Mouse (Mus musculus): Measurements from ENCODE around the gene Ctr9.

Gene Ctr9

DNA sequence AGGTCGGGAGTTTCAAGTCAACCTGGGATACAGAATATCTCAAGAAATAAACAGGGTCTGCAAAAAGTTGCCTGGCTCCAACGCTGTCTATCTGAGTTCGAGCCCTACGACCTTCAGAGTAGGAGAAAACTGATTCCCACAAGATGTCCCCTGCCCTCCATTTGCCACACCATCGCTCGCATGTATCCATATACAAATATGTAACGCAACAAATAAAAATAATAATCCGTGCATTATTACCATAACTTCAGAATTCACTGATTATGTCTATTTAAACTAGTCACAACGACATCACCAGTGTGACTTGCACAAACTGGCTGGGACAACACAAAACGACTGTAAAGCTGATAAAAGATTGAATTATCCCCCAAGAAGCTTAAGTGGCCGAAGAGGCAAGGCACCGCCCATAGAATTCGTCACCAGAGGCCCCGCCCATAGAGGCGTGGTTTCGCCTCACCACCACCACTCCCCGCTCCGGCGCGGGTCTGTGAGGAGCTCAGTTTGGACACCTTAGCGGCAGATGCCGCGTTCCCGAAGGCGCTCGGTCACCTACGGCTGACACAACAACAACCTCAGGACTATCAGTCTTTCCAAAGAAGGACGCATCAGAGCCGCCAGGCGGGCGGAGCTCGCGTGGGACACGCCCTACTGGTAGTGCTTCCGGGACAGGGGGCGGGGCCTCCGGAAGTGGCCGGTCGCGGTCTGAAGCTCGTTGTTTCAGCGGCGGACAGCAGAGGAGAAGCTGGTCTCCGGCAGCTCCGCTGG is at the start of gene Ctr9:
Gene Ctr9 (plus strand): TSS at position 671 of the 765 bp plus-strand sequence.
- DNase-seq: peak; percentile 93

DNA sequence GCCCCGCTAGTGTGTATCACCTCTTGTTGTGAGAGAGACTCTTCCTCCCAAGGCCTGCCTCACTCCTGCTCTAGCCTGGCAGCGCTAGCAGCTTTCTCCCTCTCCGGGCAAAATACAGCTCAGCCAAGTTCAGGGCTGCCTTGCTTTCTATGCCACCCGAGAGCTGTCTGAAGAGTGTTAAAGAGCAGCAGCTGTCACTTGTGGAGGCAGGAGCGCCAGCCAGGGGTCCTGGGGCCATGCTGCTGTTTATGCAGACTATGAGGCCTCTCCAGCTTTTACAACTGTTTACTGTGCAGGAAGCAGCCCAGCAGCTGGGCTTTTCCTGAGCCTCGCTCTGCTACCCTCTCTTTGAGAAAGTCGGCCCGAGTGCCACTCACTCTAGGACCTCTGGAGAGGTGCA is 47.7 kb upstream of the Ctr9 start:
- no peak for DNase-seq

DNA sequence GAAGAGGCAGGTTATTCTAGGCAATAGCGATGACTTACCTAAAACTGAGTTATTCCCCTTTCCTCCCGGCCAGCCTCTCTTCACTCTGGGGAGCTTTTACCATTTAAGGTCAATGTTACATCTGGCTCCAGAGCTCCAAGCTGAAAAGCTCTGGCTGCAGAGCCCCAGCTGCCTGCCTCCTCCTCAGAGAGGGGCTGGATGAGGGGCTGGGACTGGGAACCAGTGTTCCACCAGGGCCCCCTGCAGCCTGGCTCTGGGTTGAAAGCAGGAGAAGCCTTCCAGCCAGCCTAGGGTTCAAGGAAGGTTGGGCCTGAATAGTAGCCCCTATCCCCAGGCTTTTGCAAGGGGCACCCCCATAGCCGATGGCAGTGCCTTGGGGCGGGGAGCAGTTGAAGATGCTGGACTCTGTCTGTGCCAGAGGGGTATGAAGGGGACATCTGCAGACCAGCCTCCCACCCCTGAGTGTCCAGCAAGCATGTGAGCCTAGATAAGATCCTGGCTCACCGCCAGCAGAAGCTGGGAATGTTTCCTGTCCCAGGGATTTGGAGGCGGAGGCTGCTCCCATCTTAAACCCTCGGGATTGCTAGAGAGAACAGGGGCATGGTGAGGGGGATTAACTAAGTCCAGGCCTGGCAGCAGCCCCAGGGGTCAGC is 46.6 kb upstream of the Ctr9 start, which contains the start of gene Mrvi1:
Gene Mrvi1 (minus strand): TSS at position 409 of the 653 bp plus-strand sequence.
- no peak for DNase-seq

DNA sequence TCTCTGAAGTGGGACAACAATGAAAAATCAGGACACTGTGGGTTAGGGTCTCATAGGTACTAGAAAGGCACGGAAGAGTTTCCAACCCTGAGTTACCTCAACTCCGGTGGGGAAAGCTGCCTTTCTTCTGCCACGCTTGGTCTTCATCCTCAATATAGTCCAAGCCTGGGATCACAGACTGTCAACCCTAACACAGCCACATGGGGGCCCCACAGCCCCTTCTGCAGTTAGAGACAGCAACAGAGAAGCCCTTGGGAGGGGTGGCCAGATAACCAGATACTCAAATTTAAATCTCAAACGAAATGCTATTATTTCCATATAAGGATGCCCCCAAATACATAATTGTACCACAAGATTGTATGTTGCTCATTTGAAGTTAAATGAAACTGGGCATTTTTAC is 46.0 kb upstream of the Ctr9 start:
- no peak for DNase-seq

DNA sequence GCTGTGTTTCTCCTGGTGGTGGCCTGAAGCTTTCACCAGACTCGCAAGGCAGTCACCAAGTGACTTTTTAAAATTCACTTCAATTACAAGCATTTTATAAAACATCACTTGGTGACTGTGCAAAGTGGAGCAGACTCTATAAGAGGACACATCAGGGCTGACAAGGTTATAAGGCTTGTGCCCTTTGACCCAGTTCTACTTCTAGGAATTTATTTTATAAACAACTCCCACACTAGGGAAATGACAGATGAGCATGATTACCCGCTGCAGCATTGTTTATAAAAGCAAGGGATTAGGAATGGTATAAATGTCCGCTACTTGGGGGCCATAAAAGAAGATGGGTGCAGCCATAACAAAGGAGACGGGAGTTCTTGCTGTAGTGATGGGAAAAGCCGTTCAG is 45.1 kb upstream of the Ctr9 start:
- no peak for DNase-seq

DNA sequence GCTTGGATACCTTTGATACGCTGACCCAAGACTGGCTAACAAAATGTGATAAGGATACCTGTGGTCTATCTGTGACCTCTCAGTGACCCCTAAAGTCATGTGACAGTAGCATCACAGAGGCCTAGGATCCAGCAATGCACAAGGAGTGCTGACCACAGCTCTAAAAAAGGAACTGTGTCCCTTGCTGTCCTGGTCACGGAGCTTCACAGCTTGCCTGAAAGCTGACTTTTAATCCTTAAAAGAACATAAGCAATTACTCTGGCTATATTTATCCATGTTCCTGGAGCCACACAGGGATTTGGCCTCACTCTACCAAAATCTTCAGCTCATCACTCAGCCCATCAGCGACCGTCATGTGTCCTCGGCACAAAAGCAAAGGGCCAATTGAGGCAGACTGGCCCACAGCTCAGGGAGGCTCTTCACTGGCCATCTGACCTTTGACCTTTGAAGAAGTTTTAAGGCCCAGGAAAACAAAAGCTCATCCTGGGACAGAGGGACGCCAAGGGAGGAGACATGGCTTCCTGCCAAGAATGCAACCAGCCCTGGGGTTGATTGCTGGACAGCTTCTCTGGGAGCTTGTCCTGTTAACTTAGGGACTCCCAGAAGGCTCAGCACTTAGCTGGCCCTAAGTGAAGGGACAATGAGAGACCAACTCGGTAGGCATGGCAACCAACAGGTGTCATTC is 43.0 kb upstream of the Ctr9 start:
- no peak for DNase-seq

DNA sequence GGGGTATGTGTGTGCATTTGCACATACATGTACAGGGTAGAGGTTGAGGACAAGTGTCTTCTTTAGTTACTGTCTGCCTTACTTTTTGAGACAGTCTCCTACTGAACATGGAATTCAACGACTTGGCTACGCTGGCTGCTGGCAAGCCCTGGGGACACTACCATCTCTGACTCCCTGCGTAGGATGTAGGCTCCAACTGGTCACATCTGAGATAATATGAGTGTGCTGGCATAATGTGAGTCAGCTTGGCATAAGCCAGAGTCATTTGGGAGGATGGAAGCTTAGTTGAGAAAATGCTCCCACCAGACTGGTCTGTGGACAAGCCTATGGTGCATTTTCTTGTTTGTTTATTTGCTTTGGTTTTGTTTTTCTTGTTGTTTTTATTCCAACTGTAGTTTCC is 40.7 kb upstream of the Ctr9 start:
- DNase-seq: no peak

DNA sequence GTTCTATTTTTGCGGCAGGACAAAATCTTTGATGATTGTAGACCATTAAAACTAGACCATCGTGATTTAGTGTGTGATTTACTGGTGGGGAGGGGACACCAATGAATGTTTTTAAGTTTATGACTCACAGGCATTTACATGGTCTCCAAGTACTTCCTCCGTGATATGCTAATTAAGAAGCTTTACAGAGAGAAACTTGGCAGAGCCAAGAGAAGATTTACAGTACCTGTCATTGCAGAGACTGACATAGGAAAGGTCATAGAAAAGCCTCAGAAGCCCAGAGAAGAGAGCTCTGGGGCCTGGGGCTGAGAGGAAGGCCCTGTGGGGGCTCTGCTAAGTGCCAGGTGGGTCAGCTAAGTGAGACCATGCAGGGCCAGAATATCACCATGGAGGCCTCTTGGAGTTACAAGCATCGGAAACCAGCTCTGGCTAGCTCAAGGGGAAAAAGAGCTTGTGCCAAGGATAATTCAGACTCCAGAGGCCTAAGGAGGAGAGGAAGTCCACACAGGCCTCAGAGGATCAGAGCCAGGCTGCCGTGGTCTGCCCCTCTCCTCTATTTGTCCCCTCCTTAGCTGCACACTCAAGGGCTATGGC is 39.4 kb upstream of the Ctr9 start:
- no peak for DNase-seq

DNA sequence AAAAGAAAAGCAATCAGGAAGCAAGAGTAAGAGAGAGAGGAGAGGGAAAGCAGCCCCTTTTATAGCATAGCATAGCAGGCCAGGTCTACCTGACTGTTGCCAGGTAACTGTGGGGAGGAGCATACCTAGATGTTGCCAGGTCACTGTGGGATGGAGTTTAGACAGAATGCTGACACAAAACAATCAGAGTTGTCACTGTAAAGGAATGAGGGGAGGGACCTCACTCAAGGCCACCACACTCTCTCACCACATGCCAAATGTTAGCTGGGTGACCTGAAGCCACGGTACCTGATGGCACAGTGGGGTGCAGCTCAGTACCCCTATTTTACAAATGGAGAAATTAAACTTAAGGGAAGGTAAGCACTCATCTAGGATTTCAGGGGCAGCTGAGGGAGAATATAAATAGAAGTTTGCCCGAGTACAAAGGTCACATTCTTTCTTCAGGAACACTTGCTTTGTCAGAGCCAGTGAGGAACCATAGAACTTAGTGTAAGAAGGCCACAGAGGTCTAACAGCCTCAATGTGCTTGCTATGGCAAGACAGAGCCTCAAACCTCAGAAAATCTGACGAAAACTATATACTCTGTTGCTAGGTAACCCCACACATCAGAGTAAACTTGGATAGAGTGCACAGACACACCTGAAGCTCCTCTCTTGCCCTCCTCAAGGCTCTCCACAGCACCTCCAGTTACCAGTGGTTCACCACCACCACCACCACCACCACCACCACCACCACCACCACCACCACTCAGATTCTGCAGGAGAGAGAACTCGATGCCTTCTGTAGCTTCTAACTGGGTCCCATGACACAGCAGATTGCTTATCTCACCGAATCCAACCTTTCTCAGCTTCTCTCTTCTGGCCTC is 38.2 kb upstream of the Ctr9 start:
- DNase-seq: no peak

DNA sequence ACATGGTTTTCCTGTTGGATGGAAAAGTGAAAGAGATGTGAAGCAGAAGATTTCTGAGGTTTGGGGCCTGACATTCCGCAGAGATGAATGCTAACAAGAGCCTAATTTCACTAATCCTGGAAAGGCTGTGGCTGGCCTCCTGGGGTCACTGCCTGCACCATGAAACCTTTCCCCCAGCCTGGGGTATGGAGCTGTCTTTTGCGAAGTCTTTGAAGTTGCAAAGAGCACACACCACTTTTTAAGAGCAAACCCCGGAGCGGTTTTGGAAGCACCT is 37.6 kb upstream of the Ctr9 start:
- DNase-seq: no peak

DNA sequence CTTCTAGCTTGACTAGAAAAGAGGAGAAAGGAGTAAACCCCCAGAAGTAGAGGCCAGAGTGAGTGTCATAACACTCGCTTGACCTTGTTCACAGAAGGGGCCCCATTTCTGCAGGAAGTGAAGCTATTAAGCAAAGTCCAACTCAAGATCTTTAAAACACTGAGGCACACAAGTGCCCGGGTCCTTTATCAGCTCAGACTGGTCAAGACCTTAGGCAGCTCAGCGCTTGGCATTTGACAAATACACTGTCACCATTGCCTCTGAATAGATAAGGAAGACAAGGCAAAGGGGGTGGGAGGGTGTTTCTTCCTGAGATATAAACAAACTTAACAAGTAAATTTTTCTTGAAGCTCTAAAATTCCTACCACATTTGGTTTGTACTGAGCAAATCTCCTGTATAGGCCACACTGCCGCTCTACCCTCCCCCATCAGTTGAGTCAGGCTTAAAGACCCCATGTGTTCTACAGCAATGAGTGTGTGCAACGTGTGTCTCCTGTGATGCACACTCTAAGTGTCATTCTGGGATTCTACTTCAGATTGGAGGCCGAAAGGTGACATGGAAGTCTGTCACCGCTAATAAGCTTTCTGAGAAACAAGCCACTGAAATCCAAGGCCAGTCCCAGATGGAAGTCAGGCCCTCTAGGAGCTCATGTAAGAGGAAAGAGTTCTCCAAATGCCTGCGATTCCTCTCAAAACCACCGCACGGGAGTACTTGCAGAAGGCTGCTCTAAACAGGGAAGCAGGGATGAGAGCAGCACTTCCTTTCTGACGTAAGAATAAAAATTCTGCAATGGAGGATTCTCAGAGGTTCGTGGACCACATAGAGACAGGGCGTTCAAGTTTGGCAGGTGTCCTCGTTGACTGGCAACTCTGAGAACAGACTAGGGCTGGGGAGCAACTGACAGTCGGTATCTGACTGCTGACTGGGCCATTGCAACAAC is 29.6 kb upstream of the Ctr9 start:
- no peak for DNase-seq

DNA sequence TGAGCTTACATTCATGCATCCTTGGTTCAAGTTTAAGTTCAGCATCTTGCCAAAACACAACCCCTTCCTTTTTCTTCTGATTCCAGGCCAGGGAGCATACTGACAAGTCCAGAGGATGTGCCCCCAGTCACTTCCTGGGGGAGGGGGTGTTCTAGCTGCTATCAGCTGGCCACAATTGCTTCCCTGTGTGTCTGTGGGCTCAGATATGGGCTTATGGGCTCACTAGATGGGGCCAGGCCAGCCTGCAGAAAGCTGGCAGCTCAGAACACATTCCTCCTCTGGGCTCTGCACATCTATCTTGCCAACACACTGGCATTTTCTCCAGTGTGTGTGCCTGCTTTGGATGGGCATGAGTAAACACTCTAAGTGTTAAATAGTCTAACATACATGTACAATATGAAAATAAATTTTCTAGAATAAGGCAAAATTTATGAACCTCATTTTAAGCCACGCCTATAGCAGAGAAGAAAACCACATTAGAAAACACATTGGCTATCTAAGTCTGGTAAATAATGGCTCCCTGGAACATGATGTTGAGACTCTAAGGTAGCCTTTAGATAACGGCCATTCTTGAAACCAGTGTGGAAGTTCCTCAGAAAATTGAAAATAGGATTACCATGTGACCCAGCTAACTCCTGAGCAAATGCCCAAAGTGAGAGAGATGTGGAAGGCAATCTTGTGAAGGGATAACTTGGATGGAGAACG is 24.5 kb upstream of the Ctr9 start:
- DNase-seq: no peak

DNA sequence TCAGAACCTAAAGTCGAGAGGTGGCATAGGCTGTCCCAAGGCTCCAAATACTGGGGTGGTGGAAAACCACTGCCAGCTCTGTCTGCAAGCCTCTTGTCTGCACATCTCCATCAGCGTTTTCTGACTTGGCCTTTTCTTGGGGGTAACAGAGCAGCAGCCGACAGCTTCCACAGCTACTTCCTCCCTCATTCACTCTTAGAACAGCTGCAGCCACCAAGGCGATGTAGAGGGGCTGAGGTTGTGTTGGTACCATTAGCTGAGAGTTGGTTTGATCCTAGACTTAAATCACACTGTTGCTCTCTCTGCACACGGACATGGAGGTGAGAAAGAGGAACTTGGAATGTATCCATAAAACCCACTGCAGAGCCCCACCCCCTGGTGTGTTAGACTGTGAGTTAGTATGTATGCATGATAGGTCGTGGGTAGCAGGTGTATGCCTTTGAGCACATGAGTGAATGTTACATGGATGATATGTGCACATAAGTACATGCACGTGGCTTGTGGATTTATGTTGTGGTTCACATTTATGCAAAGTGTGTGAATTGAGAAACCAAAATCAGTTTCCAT is 14.6 kb upstream of the Ctr9 start:
- DNase-seq: no peak

DNA sequence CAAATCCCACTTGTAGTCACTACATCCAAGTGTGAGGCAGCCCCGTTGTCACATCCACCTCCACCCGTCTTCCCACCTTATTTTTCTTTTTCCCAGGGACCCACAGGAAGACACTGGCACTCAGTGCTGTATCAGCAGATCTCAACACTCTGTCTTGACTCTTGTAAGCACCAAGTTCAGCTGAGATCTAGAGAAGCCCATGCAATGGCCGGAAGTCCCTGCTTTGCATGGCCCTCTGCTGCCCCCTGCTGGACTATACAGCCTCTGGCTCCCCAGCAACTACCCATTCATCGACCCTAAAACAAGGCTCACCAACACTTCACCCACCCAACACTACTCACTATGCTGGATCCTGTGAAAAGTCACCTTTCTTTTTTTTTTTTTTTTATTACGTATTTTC is 13.9 kb upstream of the Ctr9 start:
- peak; percentile 34 for DNase-seq

DNA sequence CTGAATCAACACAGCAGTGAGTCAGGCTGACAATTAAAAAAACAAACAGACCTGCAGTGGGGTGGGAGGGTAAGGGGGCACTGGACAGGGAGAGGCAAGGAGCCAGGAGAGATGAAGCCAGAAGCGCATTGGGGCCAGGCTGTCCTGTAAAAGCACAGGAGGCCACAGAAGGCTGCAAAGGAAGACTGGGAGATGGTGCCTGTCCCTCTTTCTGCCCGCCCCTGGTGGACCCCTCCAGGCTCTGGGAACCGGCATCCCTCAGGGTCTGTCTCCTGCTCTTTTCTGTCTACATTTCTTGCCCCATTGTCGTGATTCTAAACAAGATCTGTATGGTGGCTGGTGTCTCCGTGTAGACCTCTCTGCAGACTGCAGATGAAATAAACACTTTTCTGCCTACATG is 13.0 kb upstream of the Ctr9 start:
- DNase-seq: no peak

DNA sequence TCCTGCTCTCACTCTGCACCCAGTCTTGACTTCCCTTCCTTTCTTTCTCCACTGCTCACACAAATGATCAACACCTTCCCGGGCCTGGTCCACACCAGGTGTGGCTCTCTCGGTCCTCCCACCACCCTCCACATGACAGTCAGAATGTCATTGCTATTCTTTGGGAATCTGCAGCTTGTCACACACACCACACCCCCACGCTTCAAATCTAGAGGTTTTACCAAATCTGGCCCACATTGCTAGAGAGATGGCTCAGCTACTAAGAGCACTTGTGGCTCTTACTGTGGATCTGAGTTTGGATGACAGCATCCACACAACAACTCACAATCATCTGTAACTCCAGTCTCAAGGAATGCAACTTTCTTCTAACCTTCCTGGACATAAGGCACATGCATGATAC is 11.8 kb upstream of the Ctr9 start:
- DNase-seq: no peak

DNA sequence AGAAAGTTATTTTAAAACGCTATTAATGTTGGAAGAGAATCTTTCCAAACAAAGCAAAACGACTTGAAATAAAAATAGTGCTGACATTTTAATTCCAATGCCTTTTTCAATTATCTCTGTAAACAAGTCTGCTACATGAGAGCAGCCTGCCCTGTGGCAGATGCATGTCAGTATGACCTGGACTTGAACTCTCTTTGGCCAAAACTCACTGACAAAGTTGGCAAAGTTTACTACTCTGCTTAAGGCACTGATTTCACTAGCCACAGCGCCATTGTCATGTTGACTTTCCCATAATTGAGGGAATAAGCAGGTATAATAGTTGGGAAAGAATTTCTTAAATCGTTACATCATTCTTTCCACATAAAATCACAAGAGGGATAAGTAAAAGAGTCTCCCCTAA is 7.9 kb upstream of the Ctr9 start:
- no peak for DNase-seq

DNA sequence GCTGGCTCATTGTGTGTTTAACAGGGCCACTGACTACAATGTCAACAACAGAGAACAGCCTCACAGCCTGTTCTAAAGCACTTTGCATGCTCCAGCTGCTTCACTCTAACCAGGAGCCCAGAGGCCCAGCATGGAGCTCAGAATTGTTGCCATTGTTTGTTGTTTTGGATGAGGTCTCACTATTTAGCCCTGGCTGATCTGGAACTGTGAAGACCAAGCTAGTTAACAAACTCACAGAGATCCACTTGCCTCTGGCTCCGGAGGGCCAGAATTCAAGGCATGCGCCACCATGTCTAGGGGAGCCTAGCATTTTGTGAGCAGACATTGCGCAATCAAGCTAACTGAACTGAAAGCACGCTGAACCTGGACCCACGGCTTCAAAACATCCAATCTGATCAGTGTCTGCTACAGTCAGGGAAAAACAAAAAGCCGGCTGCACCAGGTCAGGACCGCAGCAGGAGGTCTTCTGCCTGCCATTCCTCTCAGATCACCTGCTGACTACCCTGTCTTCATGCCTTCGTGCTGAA is 4.6 kb upstream of the Ctr9 start:
- no peak for DNase-seq

DNA sequence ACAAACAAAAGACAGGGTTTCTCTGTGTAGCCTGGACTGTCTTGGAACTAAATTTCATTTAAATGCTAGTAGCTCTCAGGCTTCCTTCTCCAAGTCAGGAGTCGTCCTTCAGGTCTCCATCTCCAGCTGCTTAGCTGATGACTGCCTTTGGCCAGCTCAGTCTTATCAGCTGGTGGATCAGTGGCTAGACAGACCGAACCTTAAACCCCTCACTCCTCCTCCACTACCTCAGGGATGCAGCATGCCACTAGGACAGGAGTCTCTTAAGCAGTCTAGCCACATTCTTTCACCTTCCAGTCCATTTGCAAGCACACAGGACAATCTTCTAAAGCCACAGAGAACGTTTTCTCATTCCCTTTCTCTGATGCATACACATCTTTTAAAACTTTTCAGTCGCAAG is 3.8 kb upstream of the Ctr9 start:
- no peak for DNase-seq

DNA sequence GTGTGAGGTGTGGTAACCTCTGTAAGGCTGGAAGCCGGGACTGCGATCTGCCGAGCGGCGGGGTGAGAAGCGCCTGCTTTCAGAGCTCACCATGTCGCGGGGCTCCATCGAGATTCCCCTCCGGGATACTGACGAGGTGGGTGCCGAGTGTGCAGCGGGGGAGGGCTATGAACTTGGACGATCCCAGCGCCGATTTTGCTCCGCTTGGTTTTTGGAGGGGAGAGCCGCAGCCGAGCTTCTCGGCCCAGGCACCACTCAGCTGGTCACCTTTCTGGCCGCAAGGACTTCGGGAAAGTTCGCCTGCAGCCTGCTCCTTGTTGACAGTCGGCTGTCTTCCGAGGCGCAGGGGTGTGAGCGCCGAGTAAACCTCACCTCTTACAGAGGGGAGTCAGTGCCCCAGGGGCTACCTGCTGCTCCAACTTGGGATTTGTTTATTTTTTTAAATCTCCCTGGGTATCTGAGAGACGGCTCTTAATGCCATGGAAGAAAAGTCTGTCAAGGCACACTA is 349 bp downstream of the Ctr9 start:
- DNase-seq: no peak
